Mouse (Mus musculus) G1E (cell line): ENCODE measurements around the gene Dtnbp1.

Source experiments
- CTCF ChIP-seq: IDR thresholded peaks from 2 replicates; pipeline ENCODE4 v1.5.1; 2012; ENCODE audit warnings: low read depth, low read length, inconsistent platforms, mixed read lengths
- GATA1 ChIP-seq: IDR thresholded peaks from 2 replicates; pipeline ENCODE4 v1.6.1; 2012; ENCODE audit warnings: borderline replicate concordance, low read length, inconsistent platforms, mixed read lengths
- GATA2 ChIP-seq: IDR thresholded peaks from 2 replicates; pipeline ENCODE4 v1.6.1; 2012; ENCODE audit warnings: low read depth, low read length, inconsistent platforms, borderline replicate concordance
- POLR2AphosphoS5 ChIP-seq: IDR thresholded peaks from 2 replicates; pipeline ENCODE4 v1.6.1; 2012; ENCODE audit warnings: low read depth, low read length, inconsistent platforms; ENCODE audit not compliant: insufficient replicate concordance
- TAL1 ChIP-seq: conservative IDR thresholded peaks from 2 replicates; pipeline ENCODE4 v1.6.1; 2012; ENCODE audit warnings: low read depth, low read length, inconsistent platforms, mixed read lengths

DNA sequence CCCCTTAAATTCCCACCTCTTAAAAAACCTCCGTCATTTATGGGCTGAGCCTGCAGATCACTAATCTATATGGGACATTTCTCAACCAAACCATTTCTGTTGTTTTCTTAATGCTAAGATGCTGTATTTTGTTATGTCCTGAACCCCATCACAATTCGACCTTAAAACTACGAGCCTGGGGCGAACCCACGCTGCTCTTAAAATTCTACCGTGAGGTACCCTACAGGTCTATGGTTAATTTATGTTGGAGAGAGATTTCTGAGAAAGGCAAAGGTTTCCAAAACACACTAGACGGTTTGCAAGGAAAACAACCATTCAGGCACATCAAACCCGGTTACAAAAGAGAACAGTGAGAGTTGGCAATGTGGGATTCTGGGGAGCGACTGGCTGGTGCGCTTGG lies 31.4 kb upstream of the Dtnbp1 start:
- no peak for TF ChIP-seq CTCF
- no peak for TF ChIP-seq GATA1
- no peak for TF ChIP-seq POLR2AphosphoS5
- TF ChIP-seq TAL1 = no peak
- TF ChIP-seq GATA2 = no peak
